Mouse (Mus musculus) lung, postnatal 10 days (tissue): Measurements from ENCODE around the gene Slco1a4.
"Not testable (repeated sequence)": the region's sequence is repeated elsewhere in the genome, so short reads cannot be mapped to it uniquely, and the experiment has no call there.

Source experiments
- DNase-seq: peaks from one replicate; pipeline ENCODE4 v3.0.0; 2021

Gene Slco1a4

DNA sequence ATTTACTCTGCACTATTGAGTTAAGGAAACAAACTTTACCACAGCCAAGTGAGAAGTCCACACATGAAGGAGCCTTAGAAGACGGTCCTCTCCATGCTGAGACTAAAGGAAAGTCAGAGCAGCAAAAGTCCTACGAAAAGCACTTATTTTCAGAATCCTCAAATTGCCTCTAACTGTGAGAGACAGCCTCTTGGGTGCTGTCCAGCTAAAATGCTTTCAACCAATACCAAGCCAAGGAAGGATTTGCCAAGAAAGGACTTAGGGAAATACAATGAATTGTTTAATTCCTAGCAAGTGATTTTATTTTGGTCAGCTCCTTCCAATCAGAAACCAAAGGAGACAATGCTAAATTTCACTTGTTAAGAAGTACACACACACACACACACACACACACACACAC lies at the start of gene Slco1a4:
Slco1a4 (minus strand) TSS at position 115 of the 400 bp plus-strand sequence.
- peak; percentile 11 for DNase-seq

DNA sequence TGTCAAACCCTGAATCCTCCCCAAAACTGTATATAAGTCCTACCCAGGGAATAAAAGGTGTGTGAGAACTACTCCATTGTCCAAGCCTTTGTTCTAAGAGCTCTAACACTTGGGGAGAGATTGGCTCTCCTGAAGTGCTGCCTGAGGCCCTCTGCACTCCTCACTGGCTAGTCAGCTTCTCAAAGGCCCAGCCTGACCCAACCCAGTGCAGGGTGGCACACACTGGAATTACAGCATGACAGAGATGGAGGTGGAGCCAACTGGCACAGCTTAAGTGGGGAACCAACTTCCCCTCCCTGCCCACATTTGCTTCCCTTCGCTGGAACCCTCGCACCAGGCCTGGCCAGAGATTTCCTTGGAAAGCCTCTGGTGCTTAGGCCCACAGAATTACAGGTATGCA lies 42.2 kb upstream of the Slco1a4 start:
- DNase-seq = no peak

DNA sequence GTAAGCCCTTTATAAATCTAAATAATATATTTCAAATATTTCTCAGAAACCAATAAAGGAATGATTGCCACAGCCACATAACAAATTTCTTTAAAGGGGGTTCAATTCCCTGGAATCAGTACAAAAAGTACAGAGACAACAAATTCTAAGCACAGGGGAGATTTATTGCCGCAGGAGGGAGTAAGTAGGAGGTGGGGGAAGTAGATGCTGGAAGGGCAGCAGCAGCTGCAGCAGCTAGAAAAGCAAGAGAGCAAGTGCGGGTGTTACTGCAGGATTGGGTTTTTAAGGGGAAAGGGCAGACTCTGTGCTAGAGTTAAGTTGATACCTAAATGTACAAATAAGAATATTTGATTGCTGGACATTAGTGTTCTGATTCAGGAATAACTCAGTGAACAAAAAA lies 33.7 kb upstream of the Slco1a4 start:
- DNase-seq = no peak

DNA sequence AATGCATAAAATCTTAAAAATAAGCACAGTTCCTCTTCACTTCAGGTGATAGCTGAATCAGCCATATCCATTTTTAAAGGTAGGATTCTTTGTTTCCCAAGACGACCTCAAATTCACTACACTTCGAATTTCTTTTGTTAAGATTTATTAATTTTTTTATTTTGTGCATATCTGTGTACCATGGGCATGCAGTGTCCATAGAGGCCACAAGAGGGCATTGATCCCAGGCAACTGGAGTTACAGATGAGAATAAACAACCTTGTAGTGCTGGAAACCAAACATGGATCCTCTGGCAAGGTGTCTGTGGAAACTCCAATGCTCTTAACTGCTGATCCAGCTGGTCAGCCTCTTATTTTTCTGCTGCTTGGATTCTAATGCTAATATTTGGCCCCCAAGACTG lies 32.2 kb upstream of the Slco1a4 start:
- DNase-seq = no peak

DNA sequence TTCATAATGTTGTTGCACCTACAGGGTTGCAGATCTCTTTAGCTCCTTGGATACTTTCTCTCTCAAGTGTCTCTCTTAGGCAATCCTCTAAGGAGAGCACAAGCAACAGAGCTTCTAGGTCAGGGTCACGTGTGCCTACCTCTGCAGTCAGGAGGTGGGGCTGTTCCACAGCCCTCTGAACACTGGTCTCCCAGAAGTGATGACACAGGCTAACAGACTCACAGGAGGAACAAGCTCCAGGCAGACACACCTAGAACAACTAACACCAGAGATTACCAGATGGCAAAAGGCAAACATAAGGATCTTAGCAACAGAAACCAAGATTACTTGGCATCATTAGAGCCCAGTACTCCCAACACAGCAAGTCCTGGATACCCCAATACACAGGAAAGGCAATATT lies 26.6 kb upstream of the Slco1a4 start:
- no peak for DNase-seq

DNA sequence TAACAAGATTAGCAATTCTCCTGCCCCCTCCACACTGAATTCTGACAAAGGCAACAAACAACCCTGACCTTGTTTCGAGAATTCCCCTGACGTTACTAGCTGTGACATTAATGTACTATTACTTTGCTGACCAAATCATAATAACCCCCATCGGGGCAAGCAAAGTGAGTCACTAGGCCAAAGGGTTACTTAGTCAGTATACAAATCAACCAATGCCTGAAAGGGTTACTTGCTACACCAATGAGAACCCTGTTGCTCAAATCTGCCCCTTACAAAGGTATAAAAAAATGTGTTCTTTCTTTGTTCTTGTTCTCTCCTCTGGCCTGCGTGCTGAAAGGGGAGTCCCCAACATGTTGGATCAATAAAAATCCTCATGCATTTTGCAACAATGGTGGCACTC lies 19.7 kb upstream of the Slco1a4 start:
- DNase-seq = not testable (repeated sequence)

DNA sequence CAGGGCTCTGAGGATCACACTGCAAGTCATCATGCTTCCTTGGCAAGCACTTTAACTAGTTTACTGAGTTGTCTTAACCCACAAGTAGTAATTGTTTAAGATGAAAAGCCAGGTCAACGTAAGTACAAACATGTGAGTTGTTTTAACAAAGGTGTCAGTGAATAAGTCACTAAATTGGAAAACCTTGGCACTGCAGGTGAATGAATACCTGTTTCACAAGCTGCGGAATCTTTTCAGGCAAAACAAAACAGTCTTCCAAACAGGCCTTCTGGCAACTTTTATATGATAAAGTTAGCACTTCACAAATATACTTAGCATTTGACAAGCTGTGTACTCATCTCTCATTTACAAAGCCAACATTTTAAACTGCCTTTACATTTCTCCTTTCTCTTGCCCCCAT lies 15.7 kb upstream of the Slco1a4 start:
- no peak for DNase-seq

DNA sequence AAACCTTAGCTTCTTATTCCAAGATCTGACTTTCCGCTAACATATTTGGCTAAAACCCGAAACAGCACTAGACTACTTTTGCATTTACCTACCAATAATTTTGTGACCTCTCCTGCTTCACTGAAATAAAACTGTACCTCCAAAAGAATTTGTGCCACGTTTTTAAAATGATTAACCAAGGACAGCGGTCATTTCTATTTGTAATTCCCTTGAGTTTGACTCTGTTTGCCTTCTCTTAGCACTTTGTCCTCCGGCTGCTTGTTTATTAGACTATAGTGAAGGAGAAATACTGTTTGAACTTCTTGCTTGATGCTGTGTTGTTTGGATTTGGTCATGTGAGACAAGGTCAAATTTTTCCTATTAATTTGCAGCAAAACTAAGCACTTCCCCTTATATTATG lies 12.7 kb upstream of the Slco1a4 start:
- no peak for DNase-seq

DNA sequence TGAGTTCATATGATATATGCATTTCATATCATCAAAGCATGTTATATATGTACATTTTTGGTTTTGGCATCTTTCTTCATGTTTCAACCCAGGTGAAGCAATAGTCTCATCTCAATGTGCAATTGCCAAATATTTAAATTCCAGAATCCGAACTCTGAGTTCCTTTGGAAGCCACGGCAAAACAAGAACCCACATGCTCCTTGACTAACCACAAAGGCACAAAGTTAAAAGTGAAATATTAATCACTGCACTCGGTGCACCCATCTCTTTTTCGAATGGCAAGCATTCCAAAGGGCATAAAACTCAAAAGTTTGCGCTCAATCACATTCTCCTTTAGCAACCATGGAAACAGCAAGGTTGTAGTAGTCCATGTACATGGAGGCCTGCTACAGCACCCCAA lies 10.0 kb upstream of the Slco1a4 start:
- DNase-seq = no peak

DNA sequence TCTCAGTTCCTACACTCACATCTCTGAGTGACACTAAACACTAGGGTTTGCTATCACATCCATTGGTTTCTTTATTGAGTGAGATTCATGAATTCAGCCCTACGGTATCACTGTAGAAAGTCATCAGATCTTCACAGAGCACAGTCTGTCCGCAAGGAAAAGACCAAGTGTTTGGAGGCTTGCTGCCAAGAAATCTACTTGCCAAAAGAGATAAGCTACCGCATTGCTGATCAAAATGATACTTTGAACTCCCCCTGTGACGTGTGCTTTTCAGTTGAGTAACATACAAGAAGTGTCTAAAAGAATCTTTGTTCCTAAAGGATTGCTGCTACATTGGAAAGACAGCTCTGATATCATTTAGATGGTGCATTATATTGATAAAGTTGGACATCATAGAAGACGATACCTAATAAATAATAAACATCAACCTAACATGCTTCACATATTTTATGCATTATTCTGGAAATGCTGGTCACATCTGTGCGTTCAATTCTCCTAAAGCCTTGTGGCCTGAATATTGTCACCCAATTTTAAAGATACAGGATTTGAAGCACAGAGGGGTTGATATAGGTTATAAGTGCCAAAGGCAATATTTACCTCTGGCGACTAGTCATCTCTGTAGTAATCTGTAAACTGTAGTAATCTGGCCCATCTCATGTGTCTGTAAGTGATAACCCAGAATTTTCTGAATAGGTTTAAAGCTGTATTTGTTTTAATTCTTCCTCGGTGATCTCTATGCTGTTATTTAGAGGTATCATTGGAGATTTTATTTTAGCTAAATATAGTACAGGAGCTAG lies 1.9 kb upstream of the Slco1a4 start:
- peak; percentile 8 for DNase-seq

DNA sequence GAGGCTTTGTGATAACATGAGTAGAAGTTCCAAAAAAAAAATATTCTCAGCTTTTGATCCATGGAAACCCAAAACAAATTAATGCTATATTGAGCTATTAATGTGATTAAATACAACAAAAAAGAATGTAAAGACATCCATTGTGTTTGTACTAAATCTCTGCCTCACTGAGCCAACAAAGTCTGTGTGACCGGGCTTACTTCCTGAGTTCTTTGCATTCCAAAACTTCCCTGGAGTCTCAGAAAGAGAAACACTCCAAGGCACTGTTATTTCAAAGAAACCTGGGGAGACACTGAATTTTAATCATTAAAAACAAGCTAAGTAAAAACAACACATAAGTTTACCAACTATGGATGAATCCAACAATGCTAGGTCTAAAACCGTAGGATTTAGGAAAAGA lies 2.4 kb downstream of the Slco1a4 start:
- DNase-seq = no peak

DNA sequence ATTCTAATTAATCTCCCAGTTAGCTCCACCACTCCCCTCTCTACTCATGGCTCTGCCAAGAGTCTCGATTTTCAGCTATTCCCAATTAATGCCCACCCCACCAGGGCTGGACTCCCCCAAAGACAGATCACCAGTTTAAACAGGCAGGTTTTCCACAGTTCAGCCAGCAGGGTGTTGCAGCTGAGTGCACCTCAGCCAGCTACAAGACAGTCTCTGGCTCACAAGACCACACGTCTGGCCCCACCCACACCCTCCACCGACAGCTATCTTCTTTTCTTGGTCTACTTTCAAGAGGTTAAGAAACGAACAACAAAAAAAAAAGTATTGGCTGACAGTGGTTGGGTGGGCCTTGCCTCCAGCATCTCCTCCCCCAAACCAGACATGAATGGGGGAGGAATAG lies 6.9 kb downstream of the Slco1a4 start:
- no peak for DNase-seq

DNA sequence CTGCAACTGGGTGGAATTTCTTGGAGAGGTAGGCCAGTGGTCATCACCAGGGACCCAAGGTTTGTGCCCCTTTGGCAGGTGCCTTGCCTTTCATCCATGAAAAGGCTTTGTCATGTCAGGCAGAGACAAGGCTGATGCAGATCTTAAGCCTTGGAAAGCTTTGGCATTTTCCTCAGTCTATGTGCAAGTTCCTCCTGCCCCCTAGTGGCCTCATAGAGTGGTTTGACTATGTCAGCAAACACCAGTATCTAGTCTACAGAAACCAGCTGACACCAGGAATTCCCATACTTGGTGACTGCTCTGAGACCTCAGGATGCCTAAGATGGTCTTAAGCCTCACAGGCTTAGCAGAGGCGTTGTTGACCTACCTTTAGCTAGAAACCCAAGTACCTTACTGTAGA lies 58.2 kb downstream of the Slco1a4 start:
- peak; percentile 52 for DNase-seq

DNA sequence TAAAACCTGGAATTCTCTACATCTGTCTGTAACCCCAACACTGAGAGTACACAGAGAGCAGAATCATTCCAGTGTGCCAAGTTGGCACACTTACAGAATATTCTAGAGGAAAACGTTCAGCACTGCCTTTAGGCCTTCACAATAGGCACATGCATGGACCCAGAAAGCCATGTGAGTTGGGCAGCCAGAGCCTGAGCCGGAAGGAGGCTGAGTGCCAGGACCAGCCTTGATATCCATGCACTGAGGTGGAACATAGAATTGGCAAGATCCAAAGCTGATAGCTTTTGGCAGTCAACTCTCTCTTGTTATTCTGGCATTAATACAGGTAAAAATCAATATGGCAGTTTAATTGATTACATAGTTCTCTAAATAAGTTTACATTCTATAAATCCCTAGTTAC lies 81.5 kb downstream of the Slco1a4 start:
- DNase-seq = no peak

DNA sequence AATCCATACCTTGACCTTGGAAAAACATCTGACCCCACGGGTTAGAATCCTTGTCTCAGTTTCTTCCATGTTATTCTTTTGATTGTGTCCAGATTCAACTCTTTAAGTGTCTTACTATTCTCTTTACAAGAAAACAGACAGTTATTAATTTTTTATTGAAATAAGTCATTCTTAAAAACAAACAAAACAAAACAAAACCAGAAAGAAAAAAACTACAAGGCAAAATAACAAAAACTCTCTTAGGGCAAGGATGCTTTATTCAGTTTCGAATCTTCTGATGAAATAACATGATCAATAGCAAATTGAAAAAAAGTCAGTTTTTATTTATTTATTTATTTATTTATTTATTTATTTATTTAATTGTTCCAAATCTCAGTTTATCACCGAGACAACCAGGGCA lies 82.3 kb downstream of the Slco1a4 start, which contains the start of gene Gm5724:
Gm5724 (minus strand) TSS at position 101 of the 400 bp plus-strand sequence.
- no peak for DNase-seq
